Mouse (Mus musculus) liver, embryonic 11.5 days (tissue): ENCODE data around the gene Nudt15. TPM values are rescaled to one million over a fixed set of nuclear protein-coding genes. Genes with fewer than 3 reads are reported as not detected.

Experiments used
- ATAC-seq: fragments of 200-750 bp; cut with Nextera tagmentation; replicated peaks from 2 replicates; pipeline ENCODE4 v1.8.0; 2017; ENCODE audit warnings: moderate number of reproducible peaks, mild to moderate bottlenecking, moderate TSS enrichment, moderate library complexity; ENCODE audit not compliant: low FRiP score
- DNase-seq: peaks from one replicate; pipeline ENCODE4 v3.0.0-alpha.2; 2017; ENCODE audit warnings: low spot score
- H3K27ac ChIP-seq: fragments of 300-500 bp; sonication (generic); 2 replicates; pipeline ENCODE4 v1.5.1; 2014; ENCODE audit warnings: mild to moderate bottlenecking, low read depth, low read length, control low read depth
- H3K27me3 ChIP-seq: fragments of 300-500 bp; sonication (generic); replicated peaks from 2 replicates; pipeline ENCODE4 v1.6.1; 2014; ENCODE audit warnings: low read length, mixed read lengths; ENCODE audit not compliant: control insufficient read depth, insufficient read depth
- H3K36me3 ChIP-seq: fragments of 300-500 bp; sonication (generic); 2 replicates; pipeline ENCODE4 v1.6.1; 2014; ENCODE audit warnings: mild to moderate bottlenecking, low read length, moderate library complexity, mixed read lengths; ENCODE audit not compliant: control insufficient read depth, insufficient read depth
- H3K4me1 ChIP-seq: fragments of 300-500 bp; sonication (generic); replicated peaks from 2 replicates; pipeline ENCODE4 v1.6.1; 2014; ENCODE audit warnings: low read length, mixed read lengths; ENCODE audit not compliant: control insufficient read depth, insufficient read depth
- H3K4me2 ChIP-seq: fragments of 300-500 bp; sonication (generic); 2 replicates; pipeline ENCODE4 v1.6.1; 2014; ENCODE audit warnings: mild to moderate bottlenecking, control low read depth, moderate library complexity
- H3K4me3 ChIP-seq: fragments of 300-500 bp; sonication (generic); 2 replicates; pipeline ENCODE4 v1.5.1; 2014; ENCODE audit warnings: low read depth, low read length, control low read depth
- H3K9ac ChIP-seq: fragments of 300-500 bp; sonication (generic); 2 replicates; pipeline ENCODE4 v1.6.1; 2014; ENCODE audit warnings: low read depth, low read length, control low read depth
- H3K9me3 ChIP-seq: fragments of 300-500 bp; sonication (generic); 2 replicates; pipeline ENCODE4 v1.6.1; 2016; ENCODE audit warnings: low read length, inconsistent platforms, mixed read lengths; ENCODE audit not compliant: control insufficient read depth
- WGBS: fragments of 180-500 bp; shearing (Covaris S2); extraction: QIAGEN DNeasy Blood & Tissue Kit; methylation state at CpG from one replicate; pipeline ENCODE4 v1.1.7; 2014; 5-methylcytosine and 5-hydroxymethylcytosine counted together
- polyA plus RNA-seq: library from polyadenylated mRNA; unstranded; fragments of >200 nt; fragmentation: Nextera tagmentation; extraction: Ambion mirVana; gene quantifications from 2 replicates; pipeline ENCODE4 v1.2.1, GENCODE M21; 2014

The Nudt15 gene
- polyA plus RNA-seq, 1 experiment from 2014 or later = 6.8 TPM

- Histone ChIP-seq H3K4me1 (no peaks in the 10 kb centered on the region), H3K4me3 (no peak overlapping the region), H3K9me3 (no peaks in the 10 kb centered on the region), H3K4me2 (peak overlapping the region; percentile 65), H3K27me3 (no peaks in the 10 kb centered on the region), H3K36me3 (no peaks in the 10 kb centered on the region), H3K9ac (no peak overlapping the region), H3K27ac (no peak overlapping the region)
- 62% methylated on average over 3 of the region's 3 CpGs for WGBS
- ATAC-seq = no peak
- no peak for DNase-seq
These were observed 23.9 kb downstream of the Nudt15 start for GRCm38 (mm10) chr14:73524136-73524535.

GRCm38 (mm10) chr14:73509765-73510423, 38.1 kb downstream of the Nudt15 start, which contains the start of gene Med4:
Med4 (plus strand) TSS chr14:73510025.
- H3K27ac ChIP-seq = no peak within 1 kb of the TSS
- H3K27me3 ChIP-seq = no peaks in the 10 kb centered on the region
- H3K9me3 ChIP-seq = no peaks in the 10 kb centered on the region
- H3K9ac ChIP-seq = peak within 1 kb of the TSS; percentile 86
- DNase-seq (peak; percentile 94), ATAC-seq (peak; percentile 89)
- peak within 1 kb of the TSS; percentile 96 for H3K4me3 ChIP-seq
- H3K36me3 ChIP-seq = 0 out of 2 replicates have a peak, but pooled peaks cover 5% of the 10 kb centered on the region
- peaks cover 20% of the 10 kb centered on the region for H3K4me1 ChIP-seq
- 1% methylated on average over 41 of the region's 41 CpGs for WGBS
- peak within 1 kb of the TSS; percentile 72 for H3K4me2 ChIP-seq

- H3K4me3 ChIP-seq = no peak overlapping the region
- no peaks in the 10 kb centered on the region for H3K27me3 ChIP-seq
- H3K4me1 ChIP-seq = peaks cover 20% of the 10 kb centered on the region
- H3K4me2 ChIP-seq = no peak overlapping the region
- ATAC-seq = no peak
- no peak overlapping the region for H3K27ac ChIP-seq
- 87% methylated on average over 6 of the region's 6 CpGs for WGBS
- no peak overlapping the region for H3K9ac ChIP-seq
- no peak for DNase-seq
- 0 out of 2 replicates have a peak, but pooled peaks cover 5% of the 10 kb centered on the region for H3K36me3 ChIP-seq
- H3K9me3 ChIP-seq = no peaks in the 10 kb centered on the region
These were observed 39.2 kb downstream of the Nudt15 start for GRCm38 (mm10) chr14:73508630-73509395.

GRCm38 (mm10) chr14:73507702-73508376, 40.2 kb downstream of the Nudt15 start:
- H3K4me2 ChIP-seq = peak overlapping the region; percentile 39
- no peaks in the 10 kb centered on the region for H3K27me3 ChIP-seq
- H3K4me1 ChIP-seq = peaks cover 20% of the 10 kb centered on the region
- H3K4me3 ChIP-seq = no peak overlapping the region
- 0 out of 2 replicates have a peak, but pooled peaks cover 5% of the 10 kb centered on the region for H3K36me3 ChIP-seq
- DNase-seq (no peak), ATAC-seq (peak; percentile 55)
- H3K27ac ChIP-seq = no peak overlapping the region
- H3K9me3 ChIP-seq = no peaks in the 10 kb centered on the region
- H3K9ac ChIP-seq = 0 out of 2 replicates have a peak overlapping the region, but pooled peaks have one; percentile 3
- 51% methylated on average over 11 of the region's 11 CpGs for WGBS

GRCm38 (mm10) chr14:73507200-73507599, 40.8 kb downstream of the Nudt15 start:
- Histone ChIP-seq H3K9ac (no peak overlapping the region), H3K4me1 (peaks cover 17% of the 10 kb centered on the region), H3K36me3 (0 out of 2 replicates have a peak, but pooled peaks cover 3% of the 10 kb centered on the region), H3K27me3 (no peaks in the 10 kb centered on the region), H3K9me3 (no peaks in the 10 kb centered on the region), H3K4me3 (no peak overlapping the region), H3K27ac (no peak overlapping the region), H3K4me2 (no peak overlapping the region)
- no peak for ATAC-seq
- WGBS = 79% methylated on average over 15 of the region's 15 CpGs
- no peak for DNase-seq

GRCm38 (mm10) chr14:73506283-73506682, 41.8 kb downstream of the Nudt15 start:
- no peak overlapping the region for H3K4me3 ChIP-seq
- ATAC-seq = no peak
- no peak for DNase-seq
- H3K9me3 ChIP-seq = no peaks in the 10 kb centered on the region
- no peaks in the 10 kb centered on the region for H3K36me3 ChIP-seq
- H3K4me2 ChIP-seq = no peak overlapping the region
- H3K27ac ChIP-seq = no peak overlapping the region
- peaks cover 15% of the 10 kb centered on the region for H3K4me1 ChIP-seq
- H3K9ac ChIP-seq = no peak overlapping the region
- 61% methylated on average over 8 of the region's 8 CpGs for WGBS
- no peaks in the 10 kb centered on the region for H3K27me3 ChIP-seq

- Histone ChIP-seq H3K4me1 (peaks cover 9% of the 10 kb centered on the region; the same call in 1 of the 2 replicates), H3K27ac (no peak overlapping the region), H3K4me3 (no peak overlapping the region), H3K36me3 (no peaks in the 10 kb centered on the region), H3K4me2 (no peak overlapping the region), H3K27me3 (no peaks in the 10 kb centered on the region), H3K9ac (no peak overlapping the region), H3K9me3 (no peaks in the 10 kb centered on the region)
- ATAC-seq = no peak
- DNase-seq = no peak
- WGBS = 59% methylated on average over 13 of the region's 13 CpGs
These were observed 44.7 kb downstream of the Nudt15 start for GRCm38 (mm10) chr14:73503237-73503933.

- no peak overlapping the region for H3K9ac ChIP-seq
- no peaks in the 10 kb centered on the region for H3K27me3 ChIP-seq
- DNase-seq = no peak
- no peak overlapping the region for H3K27ac ChIP-seq
- 50% methylated on average over 7 of the region's 7 CpGs for WGBS
- H3K4me3 ChIP-seq = no peak overlapping the region
- H3K36me3 ChIP-seq = no peaks in the 10 kb centered on the region
- H3K4me2 ChIP-seq = no peak overlapping the region
- ATAC-seq = no peak
- H3K4me1 ChIP-seq = peaks cover 9% of the 10 kb centered on the region; the same call in 1 of the 2 replicates
- H3K9me3 ChIP-seq = no peaks in the 10 kb centered on the region
These were observed 45.4 kb downstream of the Nudt15 start for GRCm38 (mm10) chr14:73502591-73503184.
